Mouse (Mus musculus) liver, adult 2 months (tissue): ENCODE data around the gene Lrg1. TPM values are rescaled to one million over a fixed set of nuclear protein-coding genes. Genes with fewer than 3 reads are reported as not detected.

Source experiments
- DNase-seq: peaks from one replicate; pipeline ENCODE4 v3.0.0-alpha.2; 2011; ENCODE audit warnings: low read depth, low spot score; ENCODE audit errors: extremely low read depth
- H3K27ac ChIP-seq: fragments of 200-500 bp; replicated peaks from 2 replicates; pipeline ENCODE4 v1.5.1; 2012; ENCODE audit warnings: low read depth, mild to moderate bottlenecking, control low read depth, inconsistent platforms, low read length; ENCODE audit not compliant: insufficient read depth
- H3K27me3 ChIP-seq: fragments of 200-500 bp; 2 replicates; pipeline ENCODE4 v1.6.1; 2012; ENCODE audit warnings: mild to moderate bottlenecking, moderate library complexity, low read length, inconsistent platforms; ENCODE audit not compliant: control insufficient read depth, insufficient read depth
- H3K36me3 ChIP-seq: fragments of 200-500 bp; 2 replicates; pipeline ENCODE4 v1.6.1; 2012; ENCODE audit warnings: low read length, inconsistent platforms; ENCODE audit not compliant: control insufficient read depth, insufficient read depth
- H3K4me1 ChIP-seq: fragments of 200-500 bp; 2 replicates; pipeline ENCODE4 v1.6.1; 2011; ENCODE audit warnings: low read length; ENCODE audit not compliant: control insufficient read depth, insufficient read depth
- H3K4me3 ChIP-seq: fragments of 200-500 bp; 2 replicates; pipeline ENCODE4 v1.5.1; 2011; ENCODE audit warnings: low read depth, mild to moderate bottlenecking, control low read depth, low read length, moderate library complexity; ENCODE audit not compliant: insufficient read depth
- H3K79me2 ChIP-seq: fragments of 200-500 bp; 2 replicates; pipeline ENCODE4 v1.6.1; 2012; ENCODE audit warnings: inconsistent platforms, mild to moderate bottlenecking, low read length, moderate library complexity; ENCODE audit not compliant: control insufficient read depth, insufficient read depth
- H3K9ac ChIP-seq: fragments of 200-500 bp; 2 replicates; pipeline ENCODE4 v1.6.1; 2012; ENCODE audit warnings: low read depth, mild to moderate bottlenecking, control low read depth, inconsistent platforms, low read length
- CTCF ChIP-seq: fragments of 200-500 bp; IDR thresholded peaks from 2 replicates; pipeline ENCODE4 v1.5.1; 2011; ENCODE audit warnings: low read depth, low read length, control low read depth
- POLR2A ChIP-seq: fragments of 200-500 bp; IDR thresholded peaks from 2 replicates; pipeline ENCODE4 v1.6.1; 2011; ENCODE audit warnings: low read length, control low read depth; ENCODE audit not compliant: insufficient read depth; ENCODE audit errors: extremely low read depth
- WGBS: fragments of 180-500 bp; shearing (Covaris S2); methylation state at CpG from one replicate; pipeline ENCODE4 v1.1.7; 2018; 5-methylcytosine and 5-hydroxymethylcytosine counted together
- polyA plus RNA-seq: library from polyadenylated mRNA; depleted of rRNA; stranded (reverse); fragments of >200 nt; gene quantifications from 2 replicates; pipeline ENCODE4 v1.2.3, GENCODE M21; 2012
- total RNA-seq: library from RNA; depleted of rRNA; stranded (reverse); fragments of >200 nt; gene quantifications from 2 replicates; pipeline ENCODE4 v1.2.3, GENCODE M21; 2014

Lrg1 gene
- total and polyA plus RNA-seq, 2 experiments: 116 to 543 TPM

- no peaks in the 10 kb centered on the region for H3K4me1 ChIP-seq
- TF ChIP-seq POLR2A: no peak
- TF ChIP-seq CTCF: no peak
- H3K27me3 ChIP-seq: peaks cover 15% of the 10 kb centered on the region
- H3K79me2 ChIP-seq: no peaks in the 10 kb centered on the region
- H3K4me3 ChIP-seq: peak within 1 kb of the TSS; percentile 70
- H3K9ac ChIP-seq: peak within 1 kb of the TSS; percentile 52
- H3K27ac ChIP-seq: no peak within 1 kb of the TSS
- DNase-seq: no peak
- WGBS: 4% methylated on average over 79 of the region's 79 CpGs
- no peaks in the 10 kb centered on the region for H3K36me3 ChIP-seq
These were observed 18.2 kb upstream of the Lrg1 start, which contains the start of gene Sema6b for GRCm38 (mm10) chr17:56139858-56140595. Gene Sema6b (minus strand): TSS chr17:56140343.

- peak overlapping the region; percentile 52; the same call in 1 of the 2 replicates for H3K9ac ChIP-seq
- 17% methylated on average over 21 of the region's 21 CpGs for WGBS
- no peak overlapping the region for H3K27ac ChIP-seq
- DNase-seq: no peak
- peaks cover 2% of the 10 kb centered on the region; the same call in 1 of the 2 replicates for H3K4me1 ChIP-seq
- H3K27me3 ChIP-seq: peaks cover 15% of the 10 kb centered on the region
- no peak for TF ChIP-seq POLR2A
- peak overlapping the region; percentile 70; the same call in 1 of the 2 replicates for H3K4me3 ChIP-seq
- no peaks in the 10 kb centered on the region for H3K79me2 ChIP-seq
- no peaks in the 10 kb centered on the region for H3K36me3 ChIP-seq
These were observed 17.6 kb upstream of the Lrg1 start for GRCm38 (mm10) chr17:56139355-56139754.

- no peak overlapping the region for H3K9ac ChIP-seq
- H3K4me1 ChIP-seq: peaks cover 5% of the 10 kb centered on the region; the same call in 1 of the 2 replicates
- DNase-seq: no peak
- TF ChIP-seq CTCF (no peak), POLR2A (no peak)
- H3K36me3 ChIP-seq: no peaks in the 10 kb centered on the region
- peaks cover 15% of the 10 kb centered on the region for H3K27me3 ChIP-seq
- H3K4me3 ChIP-seq: no peak overlapping the region
- H3K79me2 ChIP-seq: no peaks in the 10 kb centered on the region
- no peak overlapping the region for H3K27ac ChIP-seq
- WGBS: 43% methylated on average over 25 of the region's 25 CpGs
These were observed 16.2 kb upstream of the Lrg1 start for GRCm38 (mm10) chr17:56137839-56138613.

DNA sequence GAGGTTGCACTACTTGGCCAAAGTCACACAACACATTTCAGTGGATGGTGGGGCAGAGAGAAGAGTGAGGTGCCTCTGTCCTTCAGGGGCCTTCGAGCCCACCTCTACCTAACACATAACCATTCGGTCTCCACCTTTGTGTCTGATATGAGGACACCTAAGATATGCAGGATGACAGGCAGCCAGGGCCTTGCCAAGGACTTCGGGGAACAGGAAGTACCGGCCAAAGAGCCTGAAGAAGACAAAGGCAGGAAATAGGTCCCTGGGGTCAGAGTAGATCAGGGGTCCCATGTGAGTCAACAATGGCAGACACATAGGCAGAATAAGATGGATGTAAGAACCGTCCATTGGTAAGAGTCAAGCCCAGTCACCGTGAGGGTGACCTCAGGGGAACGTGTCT, 14.8 kb upstream of the Lrg1 start:
- no peak for DNase-seq
- Histone ChIP-seq H3K36me3 (no peaks in the 10 kb centered on the region), H3K9ac (no peak overlapping the region), H3K27me3 (peaks cover 8% of the 10 kb centered on the region), H3K4me3 (no peak overlapping the region), H3K27ac (peak overlapping the region; percentile 32; the same call in 1 of the 2 replicates), H3K79me2 (no peaks in the 10 kb centered on the region), H3K4me1 (peaks cover 5% of the 10 kb centered on the region; the same call in 1 of the 2 replicates)
- no peak for TF ChIP-seq POLR2A
- no peak for TF ChIP-seq CTCF
- WGBS: 88% methylated on average over 7 of the region's 7 CpGs

DNA sequence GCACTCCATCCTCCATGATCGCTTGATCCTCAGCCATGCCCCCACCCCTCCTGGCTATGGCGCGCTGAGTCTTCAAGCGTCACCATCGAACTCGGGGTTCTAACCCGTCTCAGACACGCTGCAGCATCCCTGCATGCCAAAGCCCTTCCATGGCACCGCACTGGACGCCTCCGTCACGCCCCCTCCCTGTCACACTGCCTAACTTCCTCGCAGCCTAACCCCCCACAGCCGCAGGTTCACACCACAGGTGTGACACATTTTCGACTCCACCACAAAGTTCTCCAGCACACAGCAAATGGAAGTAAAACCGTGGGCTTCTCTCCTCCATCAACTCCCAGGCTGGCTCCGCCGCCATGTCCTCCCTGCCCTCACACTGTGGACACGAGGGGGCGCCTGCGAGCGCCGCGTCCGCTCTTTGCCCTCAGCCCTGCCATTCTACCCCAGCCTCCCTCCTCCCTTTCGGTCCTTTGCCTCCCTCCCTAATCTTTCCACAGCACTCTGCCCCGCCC, 12.7 kb upstream of the Lrg1 start:
- peak; percentile 23 for DNase-seq
- Histone ChIP-seq H3K36me3 (no peaks in the 10 kb centered on the region), H3K4me1 (peaks cover 5% of the 10 kb centered on the region; the same call in 1 of the 2 replicates), H3K9ac (peak overlapping the region; percentile 54), H3K4me3 (peak overlapping the region; percentile 56), H3K79me2 (no peaks in the 10 kb centered on the region), H3K27ac (peak overlapping the region; percentile 55), H3K27me3 (no peaks in the 10 kb centered on the region; the same call in 1 of the 2 replicates)
- TF ChIP-seq POLR2A (no peak), CTCF (peak; percentile 97)
- WGBS: 3% methylated on average over 27 of the region's 27 CpGs
